Mouse (Mus musculus): ENCODE data around the gene Zfand3. TPM values are rescaled to one million over a fixed set of nuclear protein-coding genes. Genes with fewer than 3 reads are reported as not detected.

The Zfand3 gene
- polyA plus RNA-seq, 1 experiment, result 69.3 TPM

- Histone ChIP-seq H3K27ac (ENCODE audit: insufficient read depth, low read length) (no peak overlapping the region), H3K27me3 (ENCODE audit: control insufficient read depth, insufficient read depth, low read length, poor library complexity, severe bottlenecking) (no peaks in the 10 kb centered on the region), H3K9me3 (replicated peaks; ENCODE audit: control insufficient read depth, insufficient read depth, low read length, poor library complexity, severe bottlenecking) (no peaks in the 10 kb centered on the region), H3K4me3 (ENCODE audit: low read depth, low read length) (no peak overlapping the region), H3K4me1 (ENCODE audit: control insufficient read depth, insufficient read depth, low read length) (no peaks in the 10 kb centered on the region), H3K9ac (ENCODE audit: low read depth, poor library complexity, severe bottlenecking) (no peak overlapping the region), H3K36me3 (ENCODE audit: control insufficient read depth, insufficient read depth, low read length, poor library complexity, severe bottlenecking) (no peaks in the 10 kb centered on the region)
- TF ChIP-seq POLR2A (IDR thresholded peaks at IDR 0.05; ENCODE audit: insufficient read depth, low read length) (no peak), CTCF (IDR thresholded peaks at IDR 0.05; ENCODE audit: low read depth, low read length) (no peak), EP300 (IDR thresholded peaks at IDR 0.05; ENCODE audit: insufficient read depth, low read depth, low read length) (no peak)
These were observed 32.6 kb upstream of the Zfand3 start for GRCm38 (mm10) chr17:29971761-29972432.

- Histone ChIP-seq H3K9me3 (replicated peaks; ENCODE audit: control insufficient read depth, insufficient read depth, low read length, poor library complexity, severe bottlenecking) (no peaks in the 10 kb centered on the region), H3K4me1 (ENCODE audit: control insufficient read depth, insufficient read depth, low read length) (no peaks in the 10 kb centered on the region), H3K9ac (ENCODE audit: low read depth, poor library complexity, severe bottlenecking) (no peak overlapping the region), H3K27me3 (ENCODE audit: control insufficient read depth, insufficient read depth, low read length, poor library complexity, severe bottlenecking) (no peaks in the 10 kb centered on the region), H3K27ac (ENCODE audit: insufficient read depth, low read length) (no peak overlapping the region), H3K4me3 (ENCODE audit: low read depth, low read length) (no peak overlapping the region), H3K36me3 (ENCODE audit: control insufficient read depth, insufficient read depth, low read length, poor library complexity, severe bottlenecking) (no peaks in the 10 kb centered on the region)
- TF ChIP-seq POLR2A (IDR thresholded peaks at IDR 0.05; ENCODE audit: insufficient read depth, low read length) (no peak), EP300 (IDR thresholded peaks at IDR 0.05; ENCODE audit: insufficient read depth, low read depth, low read length) (no peak), CTCF (IDR thresholded peaks at IDR 0.05; ENCODE audit: low read depth, low read length) (no peak)
These were observed 31.3 kb upstream of the Zfand3 start for GRCm38 (mm10) chr17:29973226-29973625.

GRCm38 (mm10) chr17:29975731-29976130, 28.8 kb upstream of the Zfand3 start:
- Histone ChIP-seq H3K4me1 (ENCODE audit: control insufficient read depth, insufficient read depth, low read length) (peaks cover 5% of the 10 kb centered on the region), H3K27ac (ENCODE audit: insufficient read depth, low read length) (no peak overlapping the region), H3K27me3 (ENCODE audit: control insufficient read depth, insufficient read depth, low read length, poor library complexity, severe bottlenecking) (no peaks in the 10 kb centered on the region), H3K36me3 (ENCODE audit: control insufficient read depth, insufficient read depth, low read length, poor library complexity, severe bottlenecking) (no peaks in the 10 kb centered on the region), H3K9ac (ENCODE audit: low read depth, poor library complexity, severe bottlenecking) (no peak overlapping the region), H3K9me3 (replicated peaks; ENCODE audit: control insufficient read depth, insufficient read depth, low read length, poor library complexity, severe bottlenecking) (no peaks in the 10 kb centered on the region), H3K4me3 (ENCODE audit: low read depth, low read length) (no peak overlapping the region)
- TF ChIP-seq CTCF (IDR thresholded peaks at IDR 0.05; ENCODE audit: low read depth, low read length) (peak; percentile 79), POLR2A (IDR thresholded peaks at IDR 0.05; ENCODE audit: insufficient read depth, low read length) (no peak)

- Histone ChIP-seq H3K36me3 (ENCODE audit: control insufficient read depth, insufficient read depth, low read length, poor library complexity, severe bottlenecking) (no peaks in the 10 kb centered on the region), H3K27ac (ENCODE audit: insufficient read depth, low read length) (peak overlapping the region; percentile 53; the same call in 1 of the 2 replicates), H3K9ac (ENCODE audit: low read depth, poor library complexity, severe bottlenecking) (no peak overlapping the region), H3K9me3 (replicated peaks; ENCODE audit: control insufficient read depth, insufficient read depth, low read length, poor library complexity, severe bottlenecking) (no peaks in the 10 kb centered on the region), H3K4me3 (ENCODE audit: low read depth, low read length) (no peak overlapping the region), H3K4me1 (ENCODE audit: control insufficient read depth, insufficient read depth, low read length) (peaks cover 5% of the 10 kb centered on the region), H3K27me3 (ENCODE audit: control insufficient read depth, insufficient read depth, low read length, poor library complexity, severe bottlenecking) (no peaks in the 10 kb centered on the region)
- TF ChIP-seq POLR2A (IDR thresholded peaks at IDR 0.05; ENCODE audit: insufficient read depth, low read length) (no peak), EP300 (IDR thresholded peaks at IDR 0.05; ENCODE audit: insufficient read depth, low read depth, low read length) (0 out of 2 replicates have a peak, but pooled peaks have one; percentile 8)
These were observed 25.5 kb upstream of the Zfand3 start for GRCm38 (mm10) chr17:29979020-29979419.

- Histone ChIP-seq H3K9ac (ENCODE audit: low read depth, poor library complexity, severe bottlenecking) (no peak overlapping the region), H3K4me1 (ENCODE audit: control insufficient read depth, insufficient read depth, low read length) (peaks cover 5% of the 10 kb centered on the region), H3K36me3 (ENCODE audit: control insufficient read depth, insufficient read depth, low read length, poor library complexity, severe bottlenecking) (no peaks in the 10 kb centered on the region), H3K4me3 (ENCODE audit: low read depth, low read length) (no peak overlapping the region), H3K9me3 (replicated peaks; ENCODE audit: control insufficient read depth, insufficient read depth, low read length, poor library complexity, severe bottlenecking) (no peaks in the 10 kb centered on the region), H3K27me3 (ENCODE audit: control insufficient read depth, insufficient read depth, low read length, poor library complexity, severe bottlenecking) (no peaks in the 10 kb centered on the region), H3K27ac (ENCODE audit: insufficient read depth, low read length) (peak overlapping the region; percentile 53; the same call in 1 of the 2 replicates)
- TF ChIP-seq CTCF (IDR thresholded peaks at IDR 0.05; ENCODE audit: low read depth, low read length), result no peak
- TF ChIP-seq POLR2A (IDR thresholded peaks at IDR 0.05; ENCODE audit: insufficient read depth, low read length), result no peak
- peak; percentile 73 for TF ChIP-seq EP300 (IDR thresholded peaks at IDR 0.05; ENCODE audit: insufficient read depth, low read depth, low read length)
These were observed 24.7 kb upstream of the Zfand3 start for GRCm38 (mm10) chr17:29979841-29980240.

GRCm38 (mm10) chr17:29981568-29981967, 23.0 kb upstream of the Zfand3 start:
- Histone ChIP-seq H3K4me3 (ENCODE audit: low read depth, low read length) (peak overlapping the region; percentile 88), H3K9me3 (replicated peaks; ENCODE audit: control insufficient read depth, insufficient read depth, low read length, poor library complexity, severe bottlenecking) (no peaks in the 10 kb centered on the region), H3K36me3 (ENCODE audit: control insufficient read depth, insufficient read depth, low read length, poor library complexity, severe bottlenecking) (no peaks in the 10 kb centered on the region), H3K27ac (ENCODE audit: insufficient read depth, low read length) (peak overlapping the region; percentile 95), H3K9ac (ENCODE audit: low read depth, poor library complexity, severe bottlenecking) (peak overlapping the region; percentile 63), H3K4me1 (ENCODE audit: control insufficient read depth, insufficient read depth, low read length) (peaks cover 5% of the 10 kb centered on the region), H3K27me3 (ENCODE audit: control insufficient read depth, insufficient read depth, low read length, poor library complexity, severe bottlenecking) (no peaks in the 10 kb centered on the region)
- no peak for TF ChIP-seq EP300 (IDR thresholded peaks at IDR 0.05; ENCODE audit: insufficient read depth, low read depth, low read length)
- no peak for TF ChIP-seq CTCF (IDR thresholded peaks at IDR 0.05; ENCODE audit: low read depth, low read length)
- TF ChIP-seq POLR2A (IDR thresholded peaks at IDR 0.05; ENCODE audit: insufficient read depth, low read length), result peak; percentile 76

Data from ES-Bruce4 (cell line).